Mouse (Mus musculus) cerebellum, adult 2 months (tissue): ENCODE measurements around the gene Ndufb6.

Source experiments
- CTCF ChIP-seq: fragments of 200-500 bp; IDR thresholded peaks from 2 replicates; pipeline ENCODE4 v1.5.1; 2011; ENCODE audit warnings: low read depth, mild to moderate bottlenecking, control low read depth, low read length, moderate library complexity, borderline replicate concordance; ENCODE audit not compliant: insufficient read depth
- POLR2A ChIP-seq: fragments of 200-500 bp; IDR thresholded peaks from 2 replicates; pipeline ENCODE4 v1.6.1; 2011; ENCODE audit warnings: low read length, control low read depth, borderline replicate concordance; ENCODE audit not compliant: insufficient read depth

DNA sequence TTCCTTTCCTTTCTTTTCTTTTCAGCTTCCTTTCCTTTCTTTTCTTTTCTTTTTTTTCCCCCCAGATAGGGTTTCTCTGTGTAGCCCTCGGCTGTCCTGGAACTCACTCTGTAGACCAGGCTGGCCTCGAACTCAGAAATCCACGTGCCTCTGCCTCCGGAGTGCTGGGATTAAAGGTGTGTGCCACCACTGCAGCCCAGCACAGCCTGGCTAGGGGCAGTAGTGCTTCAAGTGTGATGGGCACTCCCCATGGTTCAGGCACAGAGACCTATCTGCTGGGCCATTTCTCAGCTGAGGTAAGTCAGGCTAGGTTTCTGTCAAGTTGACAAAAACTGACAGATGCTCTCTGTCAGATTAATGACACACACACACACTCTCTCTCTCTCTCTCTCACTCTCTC, 36.2 kb downstream of the Ndufb6 start:
- TF ChIP-seq POLR2A = no peak
- no peak for TF ChIP-seq CTCF
